Mouse (Mus musculus): ENCODE results near the gene S100a9.

DNA sequence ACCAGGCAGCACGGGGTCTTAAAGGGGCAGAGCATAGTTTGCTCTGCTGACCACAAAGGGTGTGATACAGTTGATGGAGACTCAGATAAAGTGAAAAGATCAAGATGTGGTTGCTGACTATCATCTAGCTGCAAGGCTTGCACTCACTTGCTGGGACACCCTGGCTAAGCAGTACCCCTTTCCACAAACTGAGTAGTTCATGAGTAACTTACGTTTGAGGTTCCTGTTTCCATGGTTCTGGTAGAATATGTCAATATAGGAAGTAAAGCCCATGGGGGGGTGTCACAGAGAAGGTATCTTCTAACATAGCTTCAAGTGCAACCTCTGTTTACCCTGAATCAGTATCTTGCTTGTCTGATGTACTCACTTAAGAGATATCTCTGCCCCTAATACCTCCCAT, 2.0 kb downstream of the S100a9 start:
- TF ChIP-seq CTCF (IDR thresholded peaks at IDR 0.05; ENCODE audit: low read depth) = no peak
- TF ChIP-seq EP300 (IDR thresholded peaks at IDR 0.05; ENCODE audit: low read depth) = no peak

Data from liver, embryonic 14.5 days (tissue).